Mouse (Mus musculus) megakaryocyte-erythroid progenitor cell, adult 5-6 weeks (primary cell): ENCODE data around the gene Tomm20. TPM values are rescaled to one million over a fixed set of nuclear protein-coding genes. Genes with fewer than 3 reads are reported as not detected.
"Not testable (repeated sequence)": the region's sequence is repeated elsewhere in the genome, so short reads cannot be mapped to it uniquely, and the experiment has no call there.

Experiments
- ATAC-seq: replicated peaks from 2 replicates; pipeline ENCODE4 v1.8.0; 2016; ENCODE audit warnings: mild to moderate bottlenecking, inconsistent platforms; ENCODE audit not compliant: severe bottlenecking, poor library complexity, low FRiP score, low TSS enrichment
- total RNA-seq, 2 experiments: library from RNA; stranded (forward) in 1 of 2; stranded (reverse) in 1 of 2; fragments of 200-1000, 215-1000 nt in 1 of 2; fragments of >200 nt in 1 of 2; fragmentation: Nextera tagmentation in 1 of 2; gene quantifications; 2 replicates each; pipeline ENCODE4 v1.2.3; 2014 to 2017

Gene Tomm20
- total RNA-seq, 2 experiments from 2014 or later = 123 to 421 TPM

GRCm38 (mm10) chr8:126901049-126901448 is 44.6 kb downstream of the Tomm20 start:
- no peak for ATAC-seq

GRCm38 (mm10) chr8:126895133-126895532 is 50.5 kb downstream of the Tomm20 start:
- ATAC-seq = no peak

DNA sequence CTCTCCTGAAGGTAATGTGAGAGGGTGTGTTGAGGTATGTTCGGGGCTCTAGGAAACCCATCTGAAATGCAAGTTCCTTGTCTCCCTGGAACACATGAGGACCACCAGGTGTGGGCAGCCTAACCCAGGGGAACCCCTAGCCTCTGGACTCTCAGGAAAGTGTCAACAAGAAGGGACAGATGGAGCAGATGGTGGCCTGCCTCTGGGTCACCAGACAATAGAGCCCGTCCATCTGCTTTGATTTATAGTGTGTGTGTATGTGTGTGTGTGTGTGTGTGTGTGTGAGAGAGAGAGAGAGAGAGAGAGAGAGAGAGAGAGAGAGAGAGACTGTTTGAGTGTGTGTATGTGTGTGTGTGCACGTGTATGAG is 58.0 kb downstream of the Tomm20 start:
- no peak for ATAC-seq

GRCm38 (mm10) chr8:126886741-126887638 is 58.7 kb downstream of the Tomm20 start:
- ATAC-seq = no peak

DNA sequence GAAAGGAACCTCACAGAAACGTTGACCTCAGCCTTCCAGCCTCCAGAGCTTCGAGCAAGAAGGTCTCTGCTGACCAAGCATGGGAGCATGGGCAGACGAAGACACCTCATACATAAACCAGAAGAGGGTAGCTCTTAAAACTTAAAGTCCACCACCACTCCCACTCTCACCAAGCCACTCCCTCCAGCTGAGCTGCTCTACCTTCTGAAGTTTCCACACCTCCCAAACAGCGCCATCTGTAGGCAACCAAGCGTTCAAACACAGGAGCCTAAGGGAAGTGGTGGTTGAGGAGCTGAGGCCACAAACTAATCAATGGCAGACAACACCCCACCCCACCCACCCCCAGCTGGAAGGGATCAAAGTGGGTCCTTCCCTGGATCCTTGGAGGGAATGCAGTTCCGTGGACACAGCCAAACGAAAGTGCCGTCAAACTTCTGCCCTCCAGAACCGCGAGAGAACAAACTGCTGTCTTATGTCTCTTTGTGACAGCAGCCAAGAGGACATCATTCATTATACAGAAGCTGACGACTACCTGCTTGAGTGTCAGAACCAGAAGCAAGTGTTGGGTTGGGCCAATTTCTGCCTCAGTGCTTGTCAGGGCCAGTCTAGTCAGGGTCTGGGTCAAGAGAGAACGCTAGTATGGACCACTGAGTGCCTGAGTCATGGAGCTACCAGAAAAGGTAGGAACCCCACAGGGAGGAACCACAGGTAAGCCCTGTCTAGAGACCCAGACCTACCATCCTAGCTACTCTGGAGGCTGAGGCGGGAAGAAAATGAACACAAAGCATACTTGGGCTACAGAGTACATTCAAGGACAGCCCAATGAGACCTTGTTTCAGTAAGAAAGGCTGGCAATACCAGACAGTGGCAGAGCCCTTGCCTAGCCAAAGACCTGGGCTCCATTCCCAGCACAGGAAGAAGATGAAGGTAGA is 59.8 kb downstream of the Tomm20 start:
- peak; percentile 90 for ATAC-seq

DNA sequence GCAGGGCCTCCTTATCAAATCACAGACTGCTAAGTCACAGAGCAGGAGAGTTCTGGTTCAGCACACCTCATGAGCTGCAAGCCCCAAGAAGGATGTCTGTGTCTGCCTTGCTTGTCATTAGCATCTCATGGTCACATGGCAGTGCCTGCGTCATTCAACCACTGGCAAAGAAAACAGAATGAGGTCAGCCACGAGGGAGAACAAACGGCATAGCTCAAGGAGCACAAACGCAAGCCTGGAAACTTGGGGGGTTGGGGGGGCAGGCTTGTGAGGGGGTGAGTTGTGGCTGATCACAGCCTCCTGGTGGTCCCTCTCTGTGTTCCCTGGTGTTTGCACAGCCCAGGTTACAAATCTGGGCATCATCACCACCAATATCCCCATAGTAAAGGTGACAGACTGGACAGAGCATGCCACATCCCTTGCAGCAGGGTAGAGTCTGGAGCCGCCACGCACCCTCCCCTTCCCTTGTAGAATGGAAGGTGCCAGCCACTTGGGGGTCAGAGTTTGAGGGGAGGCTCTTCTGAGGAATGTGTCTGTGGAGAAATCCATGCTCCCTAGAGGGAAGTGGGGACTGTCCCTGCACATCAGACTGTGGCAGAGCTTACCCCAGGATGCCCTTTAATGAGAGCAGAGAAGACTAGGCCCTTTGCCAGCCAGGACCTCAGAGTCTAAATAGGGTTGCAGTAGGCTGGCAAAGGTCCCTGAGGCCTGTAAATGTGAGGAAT is 61.3 kb downstream of the Tomm20 start:
- ATAC-seq = no peak

- no peak for ATAC-seq
These were observed 61.9 kb downstream of the Tomm20 start for GRCm38 (mm10) chr8:126883752-126884151.

GRCm38 (mm10) chr8:126882586-126882985 is 63.1 kb downstream of the Tomm20 start:
- ATAC-seq = not testable (repeated sequence)

DNA sequence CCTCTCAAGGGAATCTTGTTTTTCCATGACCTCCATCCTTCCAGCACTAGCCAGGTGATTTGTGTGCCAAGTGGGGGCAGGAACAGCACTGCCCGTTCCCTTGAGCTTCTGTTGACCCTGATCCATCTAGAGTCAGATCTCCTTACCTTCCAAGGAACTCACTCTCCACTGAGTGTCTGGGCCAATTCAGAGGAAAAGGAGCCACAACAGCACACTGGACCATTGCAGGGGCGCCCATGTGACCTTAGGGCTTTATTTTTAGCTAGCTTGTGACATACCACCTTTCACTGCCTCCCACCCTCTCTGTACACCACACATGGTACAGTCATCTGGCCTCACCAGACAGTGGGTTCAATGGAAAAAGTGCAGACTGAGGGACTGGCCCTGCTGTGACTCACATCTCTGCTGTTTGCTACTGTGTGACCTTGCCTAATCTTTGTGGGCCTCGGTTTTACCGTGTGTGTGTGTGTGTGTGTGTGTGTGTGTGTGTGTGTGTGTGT is 64.0 kb downstream of the Tomm20 start:
- ATAC-seq = no peak

Other genes starting within 250 kb of the Tomm20 start
- gene Rbm34, start 25.2 kb upstream of the Tomm20 start, total RNA-seq (2014; fragmentation: Nextera tagmentation) = 24.4 and 31.7 TPM in 2 replicates
- 67.7 and 71.4 TPM in 2 replicates for gene Rbm34, start 25.2 kb upstream of the Tomm20 start, total RNA-seq (2017)
- gene Pard3, start 118.0 kb upstream of the Tomm20 start, total RNA-seq (2014; fragmentation: Nextera tagmentation) = not detected in 2 replicates
- not detected in 2 replicates for gene Pard3, start 118.0 kb upstream of the Tomm20 start, total RNA-seq (2017)